Mouse (Mus musculus) lung, postnatal 14 days (tissue): Measurements from ENCODE around the gene Dntt.
A peak's percentile ranks its signal among the peaks of the same experiment; 100 is the strongest.

ENCODE experiments used
- DNase-seq: peaks from one replicate; pipeline ENCODE4 v3.0.0; 2021

Gene Dntt

DNA sequence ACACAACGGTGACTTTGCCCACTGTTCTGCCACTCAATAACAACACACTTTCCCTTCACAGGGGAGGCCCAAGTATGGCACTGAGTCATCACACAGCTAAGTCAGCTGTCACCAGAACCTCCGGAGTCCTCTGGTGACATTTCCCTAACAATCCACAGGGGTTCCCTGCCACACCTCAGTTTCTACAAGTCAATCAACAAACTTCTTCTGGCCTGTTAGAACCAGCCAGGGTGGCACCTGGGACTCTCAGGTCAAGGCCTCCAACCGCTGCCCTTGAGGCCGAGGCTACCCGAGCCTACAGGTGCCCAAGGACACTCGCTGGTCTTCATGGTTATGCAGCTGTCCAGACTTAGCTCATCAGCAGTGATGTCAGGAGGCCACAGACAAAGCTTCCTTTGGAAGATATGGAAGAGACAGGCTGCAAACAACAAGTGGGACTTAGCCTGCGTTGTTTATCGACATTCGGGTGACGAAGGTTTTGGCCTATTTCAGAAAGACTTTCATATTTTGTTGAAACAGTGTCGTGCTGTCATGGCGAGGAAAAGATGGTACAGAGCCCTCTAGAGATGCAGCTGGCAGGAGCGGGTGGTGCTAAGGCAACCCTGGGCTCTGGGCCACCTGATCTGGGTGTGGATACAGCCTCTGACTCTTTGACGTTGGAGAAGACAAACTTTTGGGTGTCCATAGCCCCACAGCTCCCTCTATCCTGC, 44.8 kb downstream of the Dntt start:
- no peak for DNase-seq

DNA sequence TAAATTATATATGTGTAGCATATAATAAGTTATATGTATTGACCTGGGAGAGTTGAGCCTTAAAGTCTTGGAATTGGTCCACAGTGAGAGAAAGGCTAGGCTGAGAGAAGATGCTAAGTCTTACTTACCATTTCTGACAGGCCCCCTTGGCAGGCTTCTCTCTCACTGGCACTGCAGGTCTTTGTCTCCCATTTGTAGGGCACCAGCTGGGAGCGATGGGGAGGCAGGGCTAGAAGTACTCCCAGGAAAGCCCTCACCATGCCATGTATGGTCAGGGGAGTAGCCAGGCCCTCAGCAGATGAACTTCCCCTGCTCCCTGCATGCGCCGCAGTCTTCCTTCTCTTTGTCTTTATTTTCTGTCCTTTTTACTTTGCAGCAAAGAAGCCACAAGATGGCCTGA, 47.8 kb downstream of the Dntt start, which contains the start of gene Opalin:
Opalin (minus strand) TSS at position 208 of the 400 bp plus-strand sequence.
- DNase-seq, result no peak

DNA sequence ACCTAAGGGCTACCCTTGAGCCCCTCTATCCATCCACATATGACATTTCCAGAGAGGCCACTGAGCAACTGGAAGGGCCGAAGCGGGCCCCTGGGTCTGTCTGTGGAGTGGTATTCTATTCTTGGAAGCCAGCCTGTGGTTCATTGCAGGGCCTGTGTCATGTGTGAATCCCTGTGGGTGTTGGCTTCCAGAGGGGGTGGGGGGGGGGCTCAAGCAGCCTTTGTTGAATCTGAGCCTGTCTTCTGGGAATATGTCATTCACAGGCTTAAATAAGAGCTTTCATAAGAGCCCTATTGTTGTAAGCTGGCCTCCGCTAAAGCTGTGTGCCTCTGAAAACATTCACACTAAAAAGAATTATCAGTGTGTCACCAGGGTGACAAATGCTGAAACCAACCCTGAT, 52.5 kb downstream of the Dntt start:
- DNase-seq, result no peak

DNA sequence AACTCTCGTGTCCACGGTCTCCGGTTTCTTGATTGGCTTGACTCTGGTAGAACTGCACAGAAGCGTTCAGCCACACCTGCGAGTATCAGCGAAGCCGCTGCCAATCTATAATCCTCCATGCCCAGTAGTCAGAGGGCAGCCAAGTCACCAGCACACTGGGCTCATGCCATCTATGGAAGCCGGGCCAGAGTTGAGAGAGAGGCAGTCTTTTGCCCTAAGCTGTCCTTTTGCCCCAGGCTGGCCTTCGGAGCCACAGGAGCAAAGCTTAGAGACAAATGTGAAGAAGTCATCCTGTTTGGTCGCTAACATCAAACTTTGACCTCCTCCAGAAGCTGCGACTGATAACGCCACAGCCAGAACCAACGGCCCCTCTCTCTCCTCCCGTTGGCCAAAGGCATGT, 54.6 kb downstream of the Dntt start:
- no peak for DNase-seq

DNA sequence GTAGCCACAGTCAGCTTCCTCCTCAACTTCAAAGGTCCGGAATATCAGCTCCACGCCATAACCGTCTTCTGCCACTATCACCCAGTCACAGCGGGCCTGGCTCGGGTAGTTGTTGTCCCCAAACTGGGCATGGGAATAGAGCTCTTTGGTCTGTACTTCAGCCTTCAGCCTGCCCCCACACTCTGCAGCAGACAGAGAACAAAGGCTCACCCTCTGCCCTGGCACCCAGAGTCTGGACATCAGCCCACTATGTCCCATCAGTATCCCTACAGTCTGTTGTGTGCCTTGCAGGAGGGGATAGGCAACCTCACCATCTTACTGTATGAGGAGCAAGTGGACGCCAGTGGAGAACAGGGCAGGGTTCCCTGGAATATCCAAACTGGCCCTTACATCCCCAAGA, 57.2 kb downstream of the Dntt start:
- no peak for DNase-seq

DNA sequence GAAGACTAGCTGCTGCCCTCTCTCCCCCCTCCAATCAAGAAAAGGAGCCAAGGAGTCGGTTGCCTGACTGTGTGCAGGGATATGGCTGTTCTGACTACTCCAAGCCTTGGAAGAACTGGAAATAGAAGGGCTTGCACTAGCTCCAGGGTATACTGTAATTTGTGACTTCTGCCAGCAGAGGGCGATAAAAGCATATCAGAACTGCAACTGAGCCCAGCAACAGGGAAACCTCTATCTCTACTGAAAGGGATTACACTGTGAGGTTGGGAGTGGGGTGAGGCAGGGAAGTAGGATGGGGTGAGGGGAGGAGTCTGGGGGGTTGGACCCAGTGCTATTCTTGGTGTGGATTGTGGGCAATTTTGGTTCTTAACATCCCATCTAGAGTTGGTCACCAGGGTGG, 57.6 kb downstream of the Dntt start:
- DNase-seq, result peak; percentile 76

DNA sequence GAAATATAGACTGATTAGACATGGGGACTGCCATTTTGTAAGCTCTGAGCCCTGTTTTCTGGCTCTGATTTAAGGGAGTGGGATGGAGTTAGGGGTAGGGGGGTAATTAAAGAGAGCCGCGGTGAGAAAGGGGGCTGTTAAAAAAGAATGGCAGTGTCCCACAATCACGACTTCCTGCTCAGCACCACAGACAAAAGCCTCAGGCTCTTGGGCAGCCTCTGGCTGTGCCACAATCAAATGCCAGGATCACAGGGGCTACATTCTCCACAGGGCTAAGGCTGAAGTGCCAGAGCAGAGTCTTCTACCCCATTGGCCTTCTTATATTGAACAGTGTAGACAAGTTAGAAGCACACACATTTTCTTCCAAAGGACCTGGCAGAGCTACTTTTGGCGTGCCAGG, 58.8 kb downstream of the Dntt start:
- no peak for DNase-seq

DNA sequence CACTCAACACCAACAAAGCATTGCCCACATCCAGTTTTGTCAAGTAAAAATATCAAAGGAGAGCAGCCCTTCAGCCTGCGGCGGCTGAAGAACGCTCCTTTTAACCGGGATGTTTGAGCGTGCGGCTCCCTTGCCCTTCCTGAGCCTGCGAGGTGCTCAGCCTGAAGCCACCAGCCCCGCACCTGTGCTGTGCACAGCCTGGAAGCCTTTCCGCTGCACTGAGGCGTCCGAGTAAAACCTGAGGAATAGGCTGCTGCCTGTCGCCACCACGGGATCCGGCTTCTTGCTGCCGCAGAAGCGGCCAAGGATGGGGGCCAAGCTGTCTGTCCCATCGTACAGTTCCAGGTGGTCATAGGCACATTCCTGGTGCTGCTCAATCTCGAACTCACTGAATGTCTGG, 59.4 kb downstream of the Dntt start:
- DNase-seq, result no peak

DNA sequence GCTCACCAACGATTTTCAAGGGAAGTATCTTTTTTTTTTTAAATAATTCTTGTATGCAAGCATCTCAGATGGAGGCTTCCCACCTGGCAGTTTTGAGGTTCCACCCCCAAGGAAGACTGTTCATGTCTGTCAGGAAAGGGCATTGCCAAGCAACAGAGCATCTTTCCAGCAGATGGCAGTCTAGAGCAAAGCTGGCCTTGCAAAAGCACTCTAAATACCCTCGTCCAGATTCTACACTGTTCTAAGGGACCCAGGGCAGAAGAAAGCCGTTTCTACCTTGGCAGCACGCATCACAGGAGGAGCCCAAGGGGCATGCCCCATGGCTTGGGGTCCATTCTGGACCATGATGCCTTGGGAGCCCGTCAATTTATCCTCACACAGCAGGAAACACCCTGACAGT, 60.8 kb downstream of the Dntt start:
- peak; percentile 72 for DNase-seq

DNA sequence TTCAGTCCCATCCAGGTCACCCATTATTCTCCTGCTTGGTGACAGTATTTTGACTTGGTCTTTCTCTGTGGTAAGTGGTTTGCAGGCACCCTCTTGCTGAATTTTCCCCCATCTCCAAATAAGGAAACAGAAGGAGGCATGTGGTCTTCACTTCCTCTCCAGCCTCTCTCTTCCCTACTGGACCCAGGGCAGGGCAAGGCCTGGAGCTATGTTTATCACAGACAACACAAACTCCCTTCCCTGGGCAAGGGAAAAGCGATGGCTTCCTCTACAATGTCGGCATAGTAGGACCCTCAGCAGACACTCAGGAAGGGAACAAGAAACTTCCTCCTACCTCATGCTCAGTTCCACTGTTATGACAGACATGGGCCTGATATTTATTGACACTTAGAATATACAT, 62.8 kb downstream of the Dntt start:
- DNase-seq, result no peak

DNA sequence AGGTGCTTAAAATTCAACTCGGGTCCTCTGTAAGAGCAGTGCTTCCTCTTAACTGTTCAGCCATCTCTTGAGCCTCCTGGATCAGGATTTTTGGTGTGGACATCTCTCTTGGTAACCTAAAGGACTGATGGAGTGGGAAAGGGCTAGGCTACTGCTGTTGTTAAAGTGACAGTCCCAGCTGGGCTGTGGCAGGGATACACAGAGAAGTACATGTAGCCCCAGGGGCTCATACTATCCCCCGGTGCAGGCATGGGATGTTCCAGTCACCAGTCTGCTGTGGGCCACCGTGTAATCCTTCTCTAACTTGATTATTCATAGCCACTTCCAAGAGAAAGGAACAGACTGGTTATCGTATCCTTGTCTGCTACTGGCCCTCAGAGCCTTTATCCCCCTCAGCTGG, 68.0 kb downstream of the Dntt start:
- no peak for DNase-seq

DNA sequence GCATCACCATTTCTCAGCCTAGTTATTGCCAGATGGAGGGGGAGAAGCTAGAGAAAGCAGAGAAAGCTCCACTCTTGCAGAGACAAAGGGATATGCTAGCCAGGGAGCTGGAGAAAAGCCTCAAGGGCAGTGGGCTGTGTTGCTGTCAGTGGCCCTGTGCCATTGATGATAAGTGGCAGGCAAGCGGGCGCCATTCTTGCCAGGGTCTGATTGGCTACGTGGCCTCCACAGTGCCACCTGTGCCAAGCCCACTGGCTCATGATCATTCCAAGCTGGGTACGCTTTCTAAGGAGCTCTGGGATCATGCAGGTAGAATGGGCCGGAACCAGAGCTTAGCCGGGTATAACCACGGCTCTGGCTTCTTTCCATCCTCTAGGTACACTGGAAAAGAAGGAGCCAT, 71.8 kb downstream of the Dntt start:
- DNase-seq, result no peak

DNA sequence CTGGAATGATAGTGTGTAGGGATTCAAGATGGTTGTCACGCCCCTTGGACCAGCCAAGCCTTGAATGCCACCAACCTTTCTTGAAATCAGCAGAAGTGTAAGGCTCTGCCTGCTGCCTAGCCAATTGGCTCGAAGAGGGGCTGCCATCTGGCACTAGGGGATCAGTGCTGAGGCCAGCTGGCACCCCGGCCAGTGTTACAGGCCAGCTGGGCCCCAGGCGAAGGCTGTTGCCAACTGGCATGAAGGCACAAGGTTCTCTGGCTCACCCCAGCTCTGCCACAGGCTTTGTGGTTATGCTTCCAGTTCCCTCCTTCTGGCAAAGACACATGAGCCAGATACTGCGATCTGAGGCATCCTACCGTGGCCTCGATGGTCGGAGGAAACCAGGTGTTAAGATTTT, 72.3 kb downstream of the Dntt start:
- DNase-seq, result no peak

DNA sequence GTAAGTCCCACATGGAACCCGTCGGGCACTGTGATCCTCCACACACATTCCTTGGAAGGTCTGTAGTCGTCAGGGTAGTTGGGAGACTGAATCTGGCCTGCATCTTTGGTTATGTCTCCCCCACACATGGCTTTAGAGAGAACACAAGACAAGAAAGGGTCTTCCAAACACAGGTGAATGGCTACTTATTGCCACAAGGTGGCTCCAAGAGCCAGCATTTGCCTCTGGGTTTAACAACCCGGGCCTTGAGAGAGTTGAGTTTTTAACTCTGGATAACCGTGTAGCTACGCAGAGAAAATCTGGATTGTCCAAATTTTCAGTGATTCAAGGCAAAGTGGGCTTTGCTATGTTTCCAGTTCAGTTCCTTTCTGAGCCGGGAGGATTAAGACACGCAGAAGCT, 75.8 kb downstream of the Dntt start:
- DNase-seq, result peak; percentile 18

DNA sequence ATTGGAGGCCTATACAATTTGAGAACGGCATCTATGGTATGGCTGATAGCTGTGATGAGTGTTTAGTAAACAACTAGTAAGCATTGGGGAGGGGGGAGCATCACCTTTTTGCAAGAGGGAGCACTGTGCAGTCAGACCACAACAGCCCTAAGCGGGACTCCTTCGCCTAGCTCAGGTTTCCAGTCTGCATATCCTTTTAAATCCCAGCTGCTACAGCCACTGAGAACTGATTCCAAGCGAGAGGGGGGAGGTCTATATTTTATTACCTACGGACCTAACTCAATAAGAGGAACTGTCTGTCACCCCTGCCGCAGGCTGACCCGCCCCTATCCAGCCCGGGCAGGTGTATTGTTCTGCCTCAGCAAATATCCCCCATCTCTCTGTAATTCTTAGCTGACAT, 78.5 kb downstream of the Dntt start:
- no peak for DNase-seq

DNA sequence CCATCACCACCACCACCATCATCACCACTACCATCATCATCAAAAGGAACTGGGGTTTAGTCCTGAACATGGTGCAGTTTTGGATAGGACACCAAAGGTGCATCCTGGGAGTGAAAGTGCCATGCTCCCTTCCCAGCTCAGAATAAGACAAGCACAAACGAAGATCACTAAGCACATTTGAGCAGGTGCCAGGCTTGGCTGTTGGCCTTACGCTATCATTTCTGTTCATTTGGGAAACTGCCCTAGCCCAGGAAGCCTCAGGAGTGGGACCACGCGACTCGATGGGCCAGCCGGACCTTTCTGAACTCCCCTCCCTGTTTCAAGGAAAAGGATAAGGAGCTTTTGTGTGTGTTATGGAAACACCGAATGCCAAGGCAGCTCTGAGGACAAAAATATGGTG, 79.6 kb downstream of the Dntt start:
- DNase-seq, result no peak
